Mouse (Mus musculus) liver, embryonic 16.5 days (tissue): ENCODE results near the gene Cers6. TPM values are rescaled to one million over a fixed set of nuclear protein-coding genes. Genes with fewer than 3 reads are reported as not detected.

ENCODE experiments used
- ATAC-seq: fragments of 200-750 bp; cut with Nextera tagmentation; 2 replicates; pipeline ENCODE4 v1.8.0; 2017; ENCODE audit warnings: low read depth, mild to moderate bottlenecking, moderate number of reproducible peaks, moderate library complexity
- H3K27ac ChIP-seq: fragments of 300-500 bp; sonication (generic); 2 replicates; pipeline ENCODE4 v1.5.1; 2014; ENCODE audit warnings: mild to moderate bottlenecking, low read length
- H3K27me3 ChIP-seq: fragments of 300-500 bp; sonication (generic); 2 replicates; pipeline ENCODE4 v1.6.1; 2014; ENCODE audit warnings: low read depth, low read length, mixed read lengths; ENCODE audit not compliant: control insufficient read depth, insufficient read depth
- H3K36me3 ChIP-seq: fragments of 300-500 bp; sonication (generic); 2 replicates; pipeline ENCODE4 v1.6.1; 2014; ENCODE audit warnings: mild to moderate bottlenecking; ENCODE audit not compliant: control insufficient read depth, insufficient read depth
- H3K4me1 ChIP-seq: fragments of 300-500 bp; sonication (generic); 2 replicates; pipeline ENCODE4 v1.6.1; 2014; ENCODE audit warnings: low read depth, low read length, mixed read lengths; ENCODE audit not compliant: control insufficient read depth
- H3K4me2 ChIP-seq: fragments of 300-500 bp; sonication (generic); 2 replicates; pipeline ENCODE4 v1.6.1; 2014; ENCODE audit warnings: low read depth, low read length, mixed read lengths
- H3K4me3 ChIP-seq: fragments of 300-500 bp; sonication (generic); 2 replicates; pipeline ENCODE4 v1.5.1; 2014; ENCODE audit warnings: low read depth, mild to moderate bottlenecking, low read length
- H3K9ac ChIP-seq: fragments of 300-500 bp; sonication (generic); 2 replicates; pipeline ENCODE4 v1.6.1; 2014; ENCODE audit warnings: low read depth, low read length
- H3K9me3 ChIP-seq: fragments of 300-500 bp; sonication (generic); replicated peaks from 2 replicates; pipeline ENCODE4 v1.6.1; 2016; ENCODE audit warnings: low read length; ENCODE audit not compliant: control insufficient read depth
- WGBS: fragments of 180-500 bp; shearing (Covaris S2); extraction: QIAGEN DNeasy Blood & Tissue Kit; methylation state at CpG from one replicate; pipeline ENCODE4 v1.1.7; 2014; ENCODE audit not compliant: insufficient replicate concordance; 5-methylcytosine and 5-hydroxymethylcytosine counted together
- polyA plus RNA-seq: library from polyadenylated mRNA; unstranded; fragments of >200 nt; fragmentation: Nextera tagmentation; extraction: Ambion mirVana; gene quantifications from 2 replicates; pipeline ENCODE4 v1.2.1, GENCODE M21; 2015

Cers6 gene
- polyA plus RNA-seq, 1 experiment from 2014 or later: 10.7 TPM

- Histone ChIP-seq H3K9me3 (no peaks in the 10 kb centered on the region), H3K4me3 (no peak overlapping the region), H3K27ac (no peak overlapping the region), H3K4me1 (no peaks in the 10 kb centered on the region), H3K27me3 (no peaks in the 10 kb centered on the region), H3K4me2 (no peak overlapping the region), H3K9ac (no peak overlapping the region), H3K36me3 (no peaks in the 10 kb centered on the region)
- WGBS: 73% methylated on average over 6 of the region's 6 CpGs
- ATAC-seq: no peak
Observed at GRCm38 (mm10) chr2:69084416-69084815, 223.2 kb downstream of the Cers6 start.

GRCm38 (mm10) chr2:69086505-69087260 is 225.4 kb downstream of the Cers6 start:
- no peak for ATAC-seq
- Histone ChIP-seq H3K4me1 (no peaks in the 10 kb centered on the region), H3K4me2 (no peak overlapping the region), H3K36me3 (no peaks in the 10 kb centered on the region), H3K9me3 (no peaks in the 10 kb centered on the region), H3K27ac (no peak overlapping the region), H3K9ac (no peak overlapping the region), H3K4me3 (no peak overlapping the region), H3K27me3 (no peaks in the 10 kb centered on the region)
- 64% methylated on average over 8 of the region's 8 CpGs for WGBS

- no peak for ATAC-seq
- Histone ChIP-seq H3K27me3 (no peaks in the 10 kb centered on the region), H3K4me3 (no peak overlapping the region), H3K4me1 (no peaks in the 10 kb centered on the region), H3K36me3 (no peaks in the 10 kb centered on the region), H3K27ac (no peak overlapping the region), H3K9me3 (no peaks in the 10 kb centered on the region), H3K4me2 (no peak overlapping the region), H3K9ac (no peak overlapping the region)
Observed at GRCm38 (mm10) chr2:69095836-69096235, 234.6 kb downstream of the Cers6 start.

DNA sequence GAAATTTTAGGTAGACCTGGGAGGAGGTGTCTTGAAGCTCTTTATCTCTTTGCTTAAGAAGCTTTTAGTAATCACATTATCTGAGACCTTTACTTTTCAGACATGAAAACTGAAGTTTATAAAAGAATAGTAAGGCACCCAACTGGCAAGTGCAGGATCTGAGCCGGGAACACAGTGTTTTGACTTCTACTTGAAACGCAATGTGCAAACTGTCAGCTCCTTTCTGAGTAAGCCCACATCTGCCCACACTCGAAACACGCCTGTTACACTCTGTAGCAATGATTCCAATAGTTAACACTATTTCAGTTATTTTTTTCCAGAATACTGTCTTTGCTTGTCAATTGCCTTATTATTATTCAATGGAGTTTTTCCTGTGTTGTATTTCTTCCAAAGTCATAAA is 235.6 kb downstream of the Cers6 start:
- no peaks in the 10 kb centered on the region for H3K9me3 ChIP-seq
- H3K36me3 ChIP-seq: no peaks in the 10 kb centered on the region
- H3K27me3 ChIP-seq: no peaks in the 10 kb centered on the region
- H3K9ac ChIP-seq: no peak overlapping the region
- no peak overlapping the region for H3K27ac ChIP-seq
- 67% methylated on average over 4 of the region's 4 CpGs for WGBS
- no peak overlapping the region for H3K4me3 ChIP-seq
- H3K4me1 ChIP-seq: no peaks in the 10 kb centered on the region
- no peak overlapping the region for H3K4me2 ChIP-seq
- ATAC-seq: no peak

- Histone ChIP-seq H3K27me3 (no peaks in the 10 kb centered on the region), H3K4me3 (no peak overlapping the region), H3K27ac (no peak overlapping the region), H3K4me2 (no peak overlapping the region), H3K4me1 (no peaks in the 10 kb centered on the region), H3K9me3 (no peaks in the 10 kb centered on the region), H3K9ac (no peak overlapping the region), H3K36me3 (no peaks in the 10 kb centered on the region)
- whole genome bisulfite sequencing: 84% methylated on average over 2 of the region's 2 CpGs
- no peak for ATAC-seq
Observed at GRCm38 (mm10) chr2:69097526-69097925, 236.3 kb downstream of the Cers6 start.

GRCm38 (mm10) chr2:69098701-69099100 is 237.5 kb downstream of the Cers6 start:
- no peak overlapping the region for H3K27ac ChIP-seq
- H3K4me1 ChIP-seq: no peaks in the 10 kb centered on the region
- no peak for ATAC-seq
- no peaks in the 10 kb centered on the region for H3K27me3 ChIP-seq
- H3K9me3 ChIP-seq: no peaks in the 10 kb centered on the region
- H3K36me3 ChIP-seq: no peaks in the 10 kb centered on the region
- 52% methylated on average over 3 of the region's 3 CpGs for WGBS
- no peak overlapping the region for H3K4me2 ChIP-seq
- H3K4me3 ChIP-seq: no peak overlapping the region
- H3K9ac ChIP-seq: no peak overlapping the region

DNA sequence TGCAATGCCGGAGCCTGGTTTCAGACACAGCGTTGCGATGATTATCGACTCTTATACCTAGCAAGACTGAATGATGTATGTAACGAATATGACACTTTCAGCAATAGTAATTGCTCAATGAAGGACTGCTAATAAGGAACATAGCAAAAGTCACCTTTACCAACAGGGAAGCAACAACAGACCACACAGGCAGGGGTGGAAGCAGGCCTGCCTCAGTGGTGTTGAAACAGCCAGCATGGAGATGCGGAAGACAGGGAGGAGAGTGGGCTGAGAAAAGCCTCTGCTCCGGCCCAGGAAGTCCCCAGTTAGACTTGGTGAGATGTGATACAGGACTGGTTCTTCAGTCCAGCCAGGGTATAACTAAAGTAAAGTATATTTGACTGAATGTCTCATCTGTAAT is 237.9 kb downstream of the Cers6 start:
- ATAC-seq: no peak
- no peaks in the 10 kb centered on the region for H3K4me1 ChIP-seq

DNA sequence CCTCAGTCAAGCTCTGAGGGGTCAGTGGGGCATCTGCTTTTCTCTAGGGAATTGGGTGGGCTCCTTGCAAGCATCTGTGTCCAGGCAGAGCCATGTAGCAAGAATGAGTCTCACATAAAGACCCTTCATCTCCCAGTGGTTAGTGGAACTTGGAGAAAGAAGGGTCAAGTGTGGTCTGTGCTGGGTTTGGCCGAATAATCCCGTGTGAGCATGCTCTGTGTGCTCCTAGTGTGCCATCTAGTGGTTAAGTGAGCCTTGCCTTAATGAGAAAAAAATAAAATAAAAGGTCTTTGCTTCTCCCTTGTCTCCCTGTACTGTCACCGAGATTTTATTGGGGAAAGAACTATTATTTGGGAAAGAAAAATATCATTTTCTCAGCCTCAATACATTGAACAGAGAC is 239.5 kb downstream of the Cers6 start:
- no peaks in the 10 kb centered on the region for H3K27me3 ChIP-seq
- 9% methylated on average over 3 of the region's 3 CpGs for WGBS
- no peak for ATAC-seq

More for the DNA sequence above, 237.9 kb downstream of the Cers6 start:
- WGBS: 74% methylated on average over 7 of the region's 7 CpGs
- no peak overlapping the region for H3K9ac ChIP-seq
- H3K4me2 ChIP-seq: no peak overlapping the region
- H3K27me3 ChIP-seq: no peaks in the 10 kb centered on the region
- no peaks in the 10 kb centered on the region for H3K9me3 ChIP-seq
- H3K36me3 ChIP-seq: no peaks in the 10 kb centered on the region
- no peak overlapping the region for H3K27ac ChIP-seq
- H3K4me3 ChIP-seq: no peak overlapping the region

DNA sequence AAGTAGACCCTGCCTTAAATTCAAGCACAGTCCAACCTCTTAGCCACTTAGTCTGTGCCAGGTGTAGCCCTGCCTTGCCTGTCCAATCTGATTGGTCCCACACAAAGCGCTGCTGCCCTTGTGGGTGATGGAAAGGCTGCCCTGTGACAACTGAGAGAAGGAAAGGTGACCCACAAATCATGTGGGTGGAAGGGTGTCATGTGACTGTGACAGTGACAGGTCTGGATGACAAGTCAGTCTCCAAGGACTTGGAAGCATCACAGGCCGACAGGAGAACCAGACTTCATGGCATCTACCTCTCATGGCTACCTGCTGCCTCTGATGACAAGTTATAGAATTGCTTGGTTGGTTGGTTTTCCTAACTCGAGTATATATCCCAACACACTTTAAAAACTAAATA is 242.3 kb downstream of the Cers6 start:
- Histone ChIP-seq H3K4me2 (no peak overlapping the region), H3K4me3 (no peak overlapping the region), H3K36me3 (no peaks in the 10 kb centered on the region), H3K9ac (no peak overlapping the region), H3K27me3 (no peaks in the 10 kb centered on the region), H3K9me3 (no peaks in the 10 kb centered on the region), H3K27ac (no peak overlapping the region), H3K4me1 (no peaks in the 10 kb centered on the region)
- no peak for ATAC-seq
- 71% methylated on average over 3 of the region's 3 CpGs for WGBS

More for the DNA sequence above, 239.5 kb downstream of the Cers6 start:
- Histone ChIP-seq H3K4me2 (no peak overlapping the region), H3K9ac (no peak overlapping the region), H3K36me3 (no peaks in the 10 kb centered on the region), H3K27ac (no peak overlapping the region), H3K9me3 (no peaks in the 10 kb centered on the region), H3K4me3 (no peak overlapping the region), H3K4me1 (no peaks in the 10 kb centered on the region)
